Mouse (Mus musculus) embryo, embryonic 10 days (tissue): ENCODE data around the gene Xndc1.

Experiments
- DNase-seq: peaks from one replicate; pipeline ENCODE4 v3.0.0-alpha.2; 2015; ENCODE audit warnings: low spot score

Xndc1 gene

DNA sequence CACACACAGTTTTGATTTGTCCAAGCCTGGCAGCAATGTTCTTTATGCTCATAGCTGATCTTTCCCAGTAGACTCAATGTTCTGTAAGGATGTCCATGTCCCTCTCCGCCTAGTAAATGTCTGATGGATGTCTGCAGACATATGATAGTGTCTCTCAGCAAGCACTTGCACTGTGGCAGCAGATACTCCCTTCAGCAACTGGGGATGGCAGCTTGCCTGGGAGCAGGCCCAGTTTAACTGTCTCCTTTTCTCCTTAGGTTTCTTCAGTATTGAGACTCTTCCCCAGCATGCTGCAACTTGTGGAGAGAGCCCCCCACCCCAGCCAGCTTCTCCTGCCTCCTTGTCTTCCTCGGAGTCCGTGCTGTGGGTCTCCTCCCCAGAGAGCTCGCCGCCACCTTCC lies 16.5 kb downstream of the Xndc1 start:
- DNase-seq = no peak

- no peak for DNase-seq
These were observed 17.5 kb downstream of the Xndc1 start, which contains the start of gene Trpc2 for GRCm38 (mm10) chr7:102082816-102083215. Gene Trpc2, plus strand, starts transcription at chr7:102083116.

- no peak for DNase-seq
These were observed 18.9 kb downstream of the Xndc1 start for GRCm38 (mm10) chr7:102084041-102084696.

DNA sequence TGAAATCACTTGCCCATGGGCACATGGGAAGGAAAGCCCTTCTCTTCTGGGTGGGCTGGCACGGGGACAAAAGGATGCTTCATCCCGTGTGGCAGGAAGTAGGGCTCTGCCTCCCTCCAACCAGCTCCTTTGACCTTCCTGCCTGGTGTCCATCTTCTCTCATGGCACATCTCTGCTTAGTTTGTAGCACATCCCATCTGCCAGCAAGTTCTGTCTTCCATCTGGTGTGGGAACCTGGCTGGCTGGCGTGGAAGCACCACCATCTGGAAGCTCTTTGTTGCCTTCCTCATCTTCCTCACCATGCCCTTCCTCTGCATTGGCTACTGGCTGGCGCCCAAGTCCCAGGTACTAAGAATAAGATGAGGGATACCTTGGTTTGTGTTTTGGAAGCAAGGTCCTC lies 22.0 kb downstream of the Xndc1 start:
- DNase-seq = no peak

- peak; percentile 78 for DNase-seq
These were observed 34.7 kb downstream of the Xndc1 start for GRCm38 (mm10) chr7:102099760-102100661.

GRCm38 (mm10) chr7:102100868-102101267 lies 35.6 kb downstream of the Xndc1 start:
- DNase-seq = no peak

GRCm38 (mm10) chr7:102101487-102101886 lies 36.2 kb downstream of the Xndc1 start, which contains the start of gene Art1:
Gene Art1, plus strand, starts transcription at chr7:102101743.
- peak; percentile 28 for DNase-seq

DNA sequence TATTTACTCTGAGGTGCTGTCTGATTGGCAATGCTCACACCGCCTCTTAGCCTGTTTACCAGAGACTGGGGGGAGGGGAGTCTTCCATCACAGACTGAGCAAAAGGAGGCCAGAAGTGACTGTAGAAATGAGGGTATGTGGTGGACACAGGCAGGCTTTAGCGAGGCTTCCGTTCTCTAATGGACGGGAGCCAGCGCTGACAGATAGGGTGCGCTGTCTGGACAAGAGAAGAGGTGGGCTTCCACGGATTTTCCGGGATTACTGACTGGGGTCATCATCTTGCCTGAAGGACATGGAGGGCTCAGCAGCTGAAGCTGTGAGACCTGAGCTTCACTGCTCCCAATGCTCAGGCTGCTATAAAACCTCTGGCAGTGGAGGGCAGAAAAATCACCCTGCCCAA lies 36.9 kb downstream of the Xndc1 start:
- DNase-seq = peak; percentile 42

- no peak for DNase-seq
These were observed 37.4 kb downstream of the Xndc1 start for GRCm38 (mm10) chr7:102102696-102103095.

- DNase-seq = no peak
These were observed 38.2 kb downstream of the Xndc1 start for GRCm38 (mm10) chr7:102103555-102103954.

- DNase-seq = no peak
These were observed 38.8 kb downstream of the Xndc1 start for GRCm38 (mm10) chr7:102104126-102104525.

DNA sequence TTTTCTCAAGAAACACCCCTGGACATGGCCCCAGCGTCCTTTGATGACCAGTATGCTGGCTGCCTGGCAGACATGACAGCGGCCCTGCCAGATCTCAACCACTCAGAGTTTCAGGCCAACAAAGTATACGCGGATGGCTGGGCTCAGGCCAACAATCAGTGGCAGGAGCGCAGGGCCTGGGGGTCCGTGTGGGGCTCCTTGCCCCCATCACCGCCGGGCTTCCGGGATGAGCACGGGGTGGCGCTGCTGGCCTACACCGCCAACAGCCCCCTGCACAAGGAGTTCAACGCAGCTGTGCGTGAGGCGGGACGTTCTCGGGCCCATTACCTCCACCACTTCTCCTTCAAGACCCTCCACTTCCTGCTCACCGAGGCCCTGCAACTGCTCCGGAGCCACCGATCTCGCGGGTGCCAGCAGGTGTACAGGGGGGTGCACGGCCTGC lies 41.4 kb downstream of the Xndc1 start:
- DNase-seq = peak; percentile 54

GRCm38 (mm10) chr7:102108206-102108605 lies 42.9 kb downstream of the Xndc1 start:
- DNase-seq = no peak

DNA sequence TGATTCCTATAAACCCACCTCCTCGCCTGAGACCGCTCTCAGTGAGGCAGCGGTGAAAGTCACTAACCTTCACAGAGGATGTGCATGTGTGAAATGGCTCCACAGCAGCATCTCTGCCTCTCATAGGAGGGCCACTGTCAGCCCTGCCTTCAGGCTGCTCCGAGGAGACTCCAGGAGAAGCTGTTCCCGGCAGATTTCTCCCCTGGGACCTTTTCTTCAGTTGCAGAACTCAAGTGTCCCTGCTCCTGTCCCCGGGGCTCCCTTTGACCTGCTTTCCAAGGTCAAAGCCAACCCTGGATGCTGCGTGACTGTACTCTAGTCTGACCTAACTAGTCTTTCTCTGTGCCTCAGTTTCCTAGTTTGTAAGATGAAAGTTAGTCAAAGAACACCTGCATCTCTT lies 43.9 kb downstream of the Xndc1 start, which contains the start of gene Art5:
Art5 (minus strand) TSS at position 319 of the 400 bp plus-strand sequence.
- DNase-seq = no peak

DNA sequence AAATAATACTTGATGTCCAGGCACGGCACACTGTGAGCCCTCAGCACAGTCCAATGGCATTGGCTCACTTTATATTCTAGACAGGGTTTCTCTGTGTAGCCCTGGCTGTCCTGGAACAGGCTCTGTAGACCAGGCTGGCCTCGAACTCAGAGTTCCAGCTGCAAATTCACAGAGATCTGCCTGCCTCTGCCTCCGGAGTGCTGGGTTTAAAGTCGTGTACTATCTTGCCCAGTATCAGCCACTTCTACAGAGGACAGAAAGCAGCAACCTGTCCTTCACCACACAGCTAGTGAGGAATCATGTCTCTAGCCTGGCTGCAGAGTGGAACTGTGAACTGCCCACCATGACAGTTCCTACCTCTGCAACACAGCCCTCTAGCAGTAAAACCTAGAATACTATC lies 44.4 kb downstream of the Xndc1 start:
- DNase-seq = no peak

GRCm38 (mm10) chr7:102113151-102113729 lies 47.9 kb downstream of the Xndc1 start:
- no peak for DNase-seq

DNA sequence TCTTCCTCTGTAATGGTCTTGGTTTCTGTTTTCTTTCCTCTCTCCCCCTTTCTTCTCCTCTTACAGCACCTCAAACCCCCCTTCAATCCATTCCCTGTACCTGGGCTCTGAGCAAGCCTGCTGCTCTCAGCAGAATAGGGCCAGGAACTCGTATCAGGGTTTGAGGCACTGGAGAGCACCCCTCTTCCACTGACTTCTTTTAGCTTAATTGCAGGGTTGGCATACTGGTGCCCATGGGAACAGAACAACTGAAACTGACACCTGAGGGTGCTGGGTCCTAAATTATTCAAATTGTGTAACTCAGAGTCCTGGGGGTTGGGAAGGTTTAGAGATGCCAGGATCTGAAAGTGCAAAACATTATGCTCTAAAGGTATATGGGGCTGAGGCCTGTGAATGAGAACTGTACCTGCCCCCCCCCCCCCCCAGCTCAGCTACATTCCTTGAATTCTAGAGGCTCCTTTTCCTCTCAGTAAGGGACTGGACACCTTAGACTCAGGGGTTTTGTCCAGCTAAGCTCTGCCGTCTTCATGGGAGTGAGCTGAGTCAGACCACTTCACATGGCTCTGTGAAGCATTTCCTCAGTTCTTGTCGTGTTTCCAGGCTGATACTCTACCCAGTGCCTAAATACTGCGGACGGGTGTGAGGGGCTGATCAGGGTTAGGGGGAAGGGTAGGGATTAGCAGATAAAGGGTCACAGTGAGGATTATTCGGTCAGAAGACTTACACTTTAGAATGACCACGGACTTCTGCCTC lies 51.4 kb downstream of the Xndc1 start, which contains the start of gene Chrna10:
Chrna10 (minus strand) TSS at position 250 of the 753 bp plus-strand sequence.
- no peak for DNase-seq

GRCm38 (mm10) chr7:102117382-102117781 lies 52.1 kb downstream of the Xndc1 start:
- DNase-seq = no peak

DNA sequence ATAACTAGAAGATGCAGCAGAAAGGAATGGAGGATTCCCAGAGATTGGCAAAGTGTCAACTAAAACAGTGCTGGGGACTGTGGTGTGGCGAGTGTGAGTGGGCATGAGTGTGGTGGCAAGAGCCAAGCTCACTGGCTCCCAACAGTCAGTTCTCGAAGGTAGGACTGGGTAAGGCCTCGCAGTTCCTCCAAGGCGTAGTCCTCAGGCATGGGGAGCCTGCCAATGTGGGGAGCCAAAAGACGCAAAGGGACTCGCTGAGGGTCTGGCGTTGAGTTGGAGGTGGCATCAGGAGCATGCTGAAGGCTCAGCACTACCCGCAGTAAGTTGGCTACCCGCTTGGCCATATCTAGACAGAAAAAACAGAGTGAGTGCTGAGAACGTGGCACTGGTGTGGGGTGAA lies 55.0 kb downstream of the Xndc1 start:
- no peak for DNase-seq

DNA sequence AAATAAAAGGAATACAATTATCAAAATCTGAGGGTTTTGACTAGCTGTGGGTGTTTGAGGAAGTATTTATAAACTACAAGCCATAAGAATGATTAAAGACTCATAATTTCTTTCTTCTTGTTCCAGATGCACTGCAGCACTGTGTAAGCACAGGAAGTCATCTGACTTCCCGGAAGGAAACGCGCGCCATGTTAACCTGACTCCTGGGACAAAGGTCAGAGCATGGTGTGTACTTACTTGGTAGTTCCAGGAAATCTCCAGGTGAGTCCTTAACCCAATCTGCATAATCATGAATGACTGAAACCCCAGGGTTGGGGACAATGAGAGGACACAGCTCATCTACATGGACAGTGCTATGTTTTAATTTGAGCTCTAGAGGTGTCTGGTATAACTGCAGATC lies 67.1 kb downstream of the Xndc1 start:
- DNase-seq = no peak
